Mouse (Mus musculus): Measurements from ENCODE around the gene Hist1h1d. TPM values are rescaled to one million over a fixed set of nuclear protein-coding genes. Genes with fewer than 3 reads are reported as not detected.

The Hist1h1d gene
- 0.32 and 0.51 TPM in 2 replicates for polyA plus RNA-seq (2015; fragmentation: Nextera tagmentation; extraction: Ambion mirVana)

DNA sequence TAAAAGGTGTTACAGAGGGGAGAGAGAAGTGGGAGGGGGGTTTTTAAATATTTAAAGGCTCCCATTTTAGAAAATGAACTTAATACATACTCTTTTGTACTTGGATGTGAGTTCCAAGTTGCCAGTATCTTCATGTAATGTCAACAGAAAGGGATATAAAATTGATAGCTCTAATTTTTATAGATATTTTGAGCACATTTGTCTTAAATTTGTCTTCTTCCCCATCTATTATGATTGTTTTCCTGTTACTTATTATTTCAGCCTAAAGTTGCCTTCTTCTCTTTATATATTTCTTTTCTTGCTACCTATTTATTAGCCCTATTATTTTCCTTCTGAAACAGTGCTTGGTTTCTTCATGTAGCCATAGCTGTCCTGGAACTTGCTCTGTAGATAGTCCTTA lies at the start of gene Hist1h1d:
Gene Hist1h1d, plus strand, starts transcription at position 301 of the 400 bp plus-strand sequence.
- H3K27ac ChIP-seq: peak within 1 kb of the TSS; percentile 97
- H3K4me1 ChIP-seq: peaks cover 20% of the 10 kb centered on the region
- H3K36me3 ChIP-seq: no peaks in the 10 kb centered on the region
- no peak for ATAC-seq (ENCODE audit: insufficient number of reproducible peaks, low FRiP score, low TSS enrichment, low read depth)
- no peak within 1 kb of the TSS for H3K4me3 ChIP-seq
- H3K9me3 ChIP-seq: no peaks in the 10 kb centered on the region
- no peak within 1 kb of the TSS for H3K9ac ChIP-seq
- H3K27me3 ChIP-seq: no peaks in the 10 kb centered on the region
- peak within 1 kb of the TSS; percentile 62 for H3K4me2 ChIP-seq

- no peak overlapping the region for H3K9ac ChIP-seq
- H3K27me3 ChIP-seq: no peaks in the 10 kb centered on the region
- no peaks in the 10 kb centered on the region for H3K36me3 ChIP-seq
- 3% methylated on average over 9 of the region's 9 CpGs for WGBS
- no peak overlapping the region for H3K27ac ChIP-seq
- H3K4me3 ChIP-seq: no peak overlapping the region
- no peaks in the 10 kb centered on the region for H3K9me3 ChIP-seq
- no peak overlapping the region for H3K4me2 ChIP-seq
- H3K4me1 ChIP-seq: peaks cover 12% of the 10 kb centered on the region
- no peak for ATAC-seq (ENCODE audit: insufficient number of reproducible peaks, low FRiP score, low TSS enrichment, low read depth)
These were observed 49.3 kb upstream of the Hist1h1d start for GRCm38 (mm10) chr13:23503797-23504196.

GRCm38 (mm10) chr13:23505662-23506345 lies 47.3 kb upstream of the Hist1h1d start:
- Histone ChIP-seq H3K9me3 (no peaks in the 10 kb centered on the region), H3K4me1 (peaks cover 11% of the 10 kb centered on the region), H3K4me2 (peak overlapping the region; percentile 36), H3K36me3 (no peaks in the 10 kb centered on the region), H3K27ac (no peak overlapping the region), H3K9ac (no peak overlapping the region), H3K4me3 (peak overlapping the region; percentile 23), H3K27me3 (no peaks in the 10 kb centered on the region)
- no peak for ATAC-seq (ENCODE audit: insufficient number of reproducible peaks, low FRiP score, low TSS enrichment, low read depth)
- WGBS: 15% methylated on average over 14 of the region's 14 CpGs

GRCm38 (mm10) chr13:23506351-23506750 lies 46.7 kb upstream of the Hist1h1d start:
- H3K4me1 ChIP-seq: peaks cover 11% of the 10 kb centered on the region
- H3K36me3 ChIP-seq: no peaks in the 10 kb centered on the region
- H3K9ac ChIP-seq: no peak overlapping the region
- no peak for ATAC-seq (ENCODE audit: insufficient number of reproducible peaks, low FRiP score, low TSS enrichment, low read depth)
- H3K27ac ChIP-seq: no peak overlapping the region
- no peaks in the 10 kb centered on the region for H3K9me3 ChIP-seq
- H3K4me3 ChIP-seq: peak overlapping the region; percentile 23
- H3K4me2 ChIP-seq: peak overlapping the region; percentile 36
- WGBS: 14% methylated on average over 13 of the region's 13 CpGs
- H3K27me3 ChIP-seq: no peaks in the 10 kb centered on the region

GRCm38 (mm10) chr13:23506819-23507515 lies 46.1 kb upstream of the Hist1h1d start:
- no peak for ATAC-seq (ENCODE audit: insufficient number of reproducible peaks, low FRiP score, low TSS enrichment, low read depth)
- Histone ChIP-seq H3K4me2 (peak overlapping the region; percentile 36), H3K4me3 (peak overlapping the region; percentile 23; the same call in 1 of the 2 replicates), H3K27ac (no peak overlapping the region), H3K27me3 (no peaks in the 10 kb centered on the region), H3K4me1 (peaks cover 11% of the 10 kb centered on the region), H3K9me3 (no peaks in the 10 kb centered on the region), H3K36me3 (no peaks in the 10 kb centered on the region), H3K9ac (no peak overlapping the region)
- 39% methylated on average over 14 of the region's 14 CpGs for WGBS

DNA sequence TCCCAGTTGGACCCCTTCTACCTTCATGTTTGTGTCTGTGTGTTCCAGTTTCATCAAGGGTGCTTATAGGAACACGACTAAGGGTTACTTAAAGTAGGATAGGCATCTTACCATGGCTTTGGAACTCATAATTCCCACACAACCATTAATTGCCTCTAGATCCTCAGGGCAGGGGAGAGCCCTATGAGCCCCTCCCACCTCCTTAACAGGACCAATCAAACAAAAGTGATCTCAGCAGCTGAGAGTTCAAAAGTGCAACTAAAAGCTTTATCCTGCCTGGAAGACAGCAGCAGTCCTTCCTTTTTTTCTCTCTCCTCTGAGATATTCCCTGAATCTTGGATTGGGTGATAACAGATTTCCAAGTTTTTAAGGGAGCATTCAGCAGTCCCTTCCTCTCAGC lies 42.9 kb upstream of the Hist1h1d start:
- no peak for ATAC-seq (ENCODE audit: insufficient number of reproducible peaks, low FRiP score, low TSS enrichment, low read depth)
- Histone ChIP-seq H3K27me3 (no peaks in the 10 kb centered on the region), H3K36me3 (no peaks in the 10 kb centered on the region), H3K9me3 (no peaks in the 10 kb centered on the region), H3K9ac (no peak overlapping the region), H3K4me2 (no peak overlapping the region), H3K27ac (no peak overlapping the region), H3K4me1 (peaks cover 9% of the 10 kb centered on the region), H3K4me3 (no peak overlapping the region)
- WGBS: 21% methylated on average over 1 of the region's 1 CpGs

GRCm38 (mm10) chr13:23513517-23513916 lies 39.5 kb upstream of the Hist1h1d start:
- WGBS: 83% methylated on average over 1 of the region's 1 CpGs
- Histone ChIP-seq H3K9ac (no peak overlapping the region), H3K27me3 (no peaks in the 10 kb centered on the region), H3K4me3 (no peak overlapping the region), H3K4me2 (no peak overlapping the region), H3K4me1 (peaks cover 2% of the 10 kb centered on the region; the same call in 1 of the 2 replicates), H3K27ac (no peak overlapping the region), H3K36me3 (no peaks in the 10 kb centered on the region), H3K9me3 (no peaks in the 10 kb centered on the region)
- ATAC-seq (ENCODE audit: insufficient number of reproducible peaks, low FRiP score, low TSS enrichment, low read depth): no peak

DNA sequence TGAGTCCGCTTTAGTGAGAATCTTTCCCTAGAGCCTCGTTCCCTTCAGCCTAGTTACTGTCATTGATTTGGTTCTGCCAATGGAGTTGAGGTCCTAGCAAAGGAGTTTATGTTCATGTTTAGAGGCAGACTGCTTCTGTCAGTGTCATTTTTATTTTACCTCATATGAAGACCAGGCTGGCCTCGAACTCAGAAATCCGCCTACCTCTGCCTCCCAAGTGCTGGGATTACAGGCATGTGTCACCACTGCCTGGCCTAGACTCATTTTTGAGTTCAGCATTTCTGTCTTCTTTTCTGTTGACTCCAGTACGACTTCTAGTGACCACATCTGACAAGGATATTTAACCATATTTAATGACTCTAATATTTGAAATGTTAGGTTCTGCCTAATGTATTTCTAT lies 37.8 kb upstream of the Hist1h1d start:
- Histone ChIP-seq H3K9me3 (no peaks in the 10 kb centered on the region), H3K4me2 (no peak overlapping the region), H3K4me1 (peaks cover 2% of the 10 kb centered on the region; the same call in 1 of the 2 replicates), H3K36me3 (no peaks in the 10 kb centered on the region), H3K4me3 (no peak overlapping the region), H3K27ac (no peak overlapping the region), H3K27me3 (no peaks in the 10 kb centered on the region), H3K9ac (no peak overlapping the region)
- WGBS: 79% methylated on average over 5 of the region's 5 CpGs
- ATAC-seq (ENCODE audit: insufficient number of reproducible peaks, low FRiP score, low TSS enrichment, low read depth): no peak

- peak overlapping the region; percentile 52 for H3K4me2 ChIP-seq
- ATAC-seq (ENCODE audit: insufficient number of reproducible peaks, low FRiP score, low TSS enrichment, low read depth): no peak
- H3K4me1 ChIP-seq: peaks cover 2% of the 10 kb centered on the region; the same call in 1 of the 2 replicates
- H3K27ac ChIP-seq: 0 out of 2 replicates have a peak overlapping the region, but pooled peaks have one; percentile 27
- H3K9ac ChIP-seq: no peak overlapping the region
- WGBS: 46% methylated on average over 15 of the region's 15 CpGs
- no peaks in the 10 kb centered on the region for H3K27me3 ChIP-seq
- peak overlapping the region; percentile 51 for H3K4me3 ChIP-seq
- H3K9me3 ChIP-seq: no peaks in the 10 kb centered on the region
- no peaks in the 10 kb centered on the region for H3K36me3 ChIP-seq
These were observed 37.0 kb upstream of the Hist1h1d start for GRCm38 (mm10) chr13:23515826-23516620.

DNA sequence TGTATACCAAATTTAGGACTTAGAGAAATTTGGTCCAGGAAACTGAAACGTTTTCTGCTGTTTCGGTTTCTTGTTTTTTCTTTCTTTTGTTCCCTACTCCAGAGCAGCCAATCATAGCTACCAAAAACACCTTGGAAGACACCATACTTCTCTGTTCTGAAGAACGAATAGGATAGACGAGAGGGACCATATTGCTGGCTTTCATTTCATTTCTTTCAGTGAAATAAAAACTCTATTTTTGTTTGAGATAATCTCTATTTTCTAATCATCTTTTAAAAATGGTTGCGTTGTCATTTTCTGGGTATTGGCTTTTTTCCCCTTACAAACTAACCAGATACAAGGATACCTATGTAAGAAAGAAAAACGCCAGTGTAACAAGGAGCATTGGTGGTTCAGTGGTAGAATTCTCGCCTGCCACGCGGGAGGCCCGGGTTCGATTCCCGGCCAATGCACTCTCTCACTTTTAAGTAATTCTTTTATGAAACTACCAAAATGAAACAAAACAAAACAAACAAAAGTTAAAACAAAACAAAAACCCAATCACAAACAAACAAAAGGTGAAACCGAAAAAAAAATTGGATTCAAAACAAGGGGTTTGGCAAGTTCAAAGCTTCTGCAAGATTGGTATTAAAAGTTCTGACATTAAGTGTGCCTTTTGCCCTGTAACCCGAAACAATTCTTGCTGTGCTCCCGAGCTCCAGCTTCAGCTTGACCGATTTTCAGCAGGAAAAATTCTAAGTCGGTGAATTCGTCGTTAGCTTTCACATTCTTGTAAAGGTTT lies 36.0 kb upstream of the Hist1h1d start:
- Histone ChIP-seq H3K4me3 (peak overlapping the region; percentile 51), H3K4me1 (peaks cover 2% of the 10 kb centered on the region; the same call in 1 of the 2 replicates), H3K4me2 (peak overlapping the region; percentile 77), H3K27me3 (no peaks in the 10 kb centered on the region), H3K27ac (peak overlapping the region; percentile 88), H3K9me3 (no peaks in the 10 kb centered on the region), H3K9ac (no peak overlapping the region), H3K36me3 (no peaks in the 10 kb centered on the region)
- WGBS: under 1% methylated on average over 19 of the region's 19 CpGs
- peak; percentile 52; the same call in 1 of the 2 replicates for ATAC-seq (ENCODE audit: insufficient number of reproducible peaks, low FRiP score, low TSS enrichment, low read depth)

DNA sequence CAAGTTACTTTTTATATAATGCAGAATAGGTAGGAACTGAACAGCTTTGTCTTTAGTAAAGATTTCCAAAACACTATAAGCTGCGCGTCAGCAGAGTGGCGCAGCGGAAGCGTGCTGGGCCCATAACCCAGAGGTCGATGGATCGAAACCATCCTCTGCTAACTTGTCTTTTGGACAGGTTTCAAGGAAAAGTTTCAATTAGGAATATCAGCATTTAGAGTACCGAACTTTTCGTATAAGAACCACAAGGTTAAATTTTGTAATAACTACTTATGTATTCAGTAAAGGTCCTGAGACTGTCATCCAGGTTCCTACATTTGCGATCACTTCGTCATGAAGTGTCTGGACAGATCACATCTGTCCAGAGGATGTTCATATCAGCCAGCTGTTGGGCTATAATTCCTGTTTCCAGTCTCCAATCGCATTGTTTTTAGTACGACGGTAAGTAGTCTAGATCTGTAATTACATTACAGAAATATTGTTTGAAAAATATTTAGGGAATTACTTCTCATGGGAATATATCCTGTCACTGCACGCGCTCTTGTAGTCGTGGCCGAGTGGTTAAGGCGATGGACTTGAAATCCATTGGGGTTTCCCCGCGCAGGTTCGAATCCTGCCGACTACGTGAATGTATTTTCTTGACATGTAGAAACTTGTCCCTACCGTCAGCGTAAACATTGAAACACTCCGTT lies 35.3 kb upstream of the Hist1h1d start:
- WGBS: under 1% methylated on average over 27 of the region's 27 CpGs
- peak overlapping the region; percentile 88 for H3K27ac ChIP-seq
- no peaks in the 10 kb centered on the region for H3K27me3 ChIP-seq
- no peak overlapping the region for H3K9ac ChIP-seq
- peak overlapping the region; percentile 51 for H3K4me3 ChIP-seq
- peaks cover 2% of the 10 kb centered on the region; the same call in 1 of the 2 replicates for H3K4me1 ChIP-seq
- ATAC-seq (ENCODE audit: insufficient number of reproducible peaks, low FRiP score, low TSS enrichment, low read depth): peak; percentile 86
- H3K36me3 ChIP-seq: no peaks in the 10 kb centered on the region
- no peaks in the 10 kb centered on the region for H3K9me3 ChIP-seq
- H3K4me2 ChIP-seq: peak overlapping the region; percentile 77

Measured in limb, embryonic 15.5 days (tissue).